In genomic region chr9:44233802-44234478, GRCm38 (mm10) we compare ENCODE assay signal across 8 mouse cellular contexts. TPM values are rescaled to one million over a fixed set of nuclear protein-coding genes. Genes with fewer than 3 reads are reported as not detected.
DNase-seq lines count a peak whose midpoint lies in the region; ATAC-seq and TF ChIP-seq lines count a peak whose summit lies in the region.

Cbl (minus strand) TSS chr9:44234049.

- H3K36me3 ChIP-seq in embryonic facial prominence, embryonic 15.5 days: no peaks in the 10 kb centered on the region
- no peaks in the 10 kb centered on the region for H3K36me3 ChIP-seq in limb, embryonic 14.5 days (ENCODE audit: control insufficient read depth, insufficient read depth, low read length)
- no peaks in the 10 kb centered on the region for H3K36me3 ChIP-seq in midbrain, postnatal 0 days (ENCODE audit: insufficient read depth, low read length)

- H3K27me3 ChIP-seq in embryonic facial prominence, embryonic 15.5 days: no peaks in the 10 kb centered on the region
- no peaks in the 10 kb centered on the region for H3K27me3 ChIP-seq in limb, embryonic 14.5 days (ENCODE audit: control insufficient read depth, insufficient read depth, low read length)
- no peaks in the 10 kb centered on the region for H3K27me3 ChIP-seq in midbrain, postnatal 0 days (ENCODE audit: insufficient read depth, low read length)

- under 1% methylated on average over 76 of the region's 76 CpGs for WGBS in bone marrow, adult 2 months
- under 1% methylated on average over 71 of the region's 76 CpGs for WGBS in embryonic facial prominence, embryonic 15.5 days
- WGBS in limb, embryonic 14.5 days: 0% methylated on average over 45 of the region's 76 CpGs
- under 1% methylated on average over 66 of the region's 76 CpGs for WGBS in midbrain, postnatal 0 days

- no peaks in the 10 kb centered on the region for H3K9me3 ChIP-seq in embryonic facial prominence, embryonic 15.5 days (replicated peaks)
- H3K9me3 ChIP-seq in limb, embryonic 14.5 days (ENCODE audit: control insufficient read depth, low read length): no peaks in the 10 kb centered on the region
- H3K9me3 ChIP-seq in midbrain, postnatal 0 days (ENCODE audit: low read length): no peaks in the 10 kb centered on the region

- DNase-seq in 416B (ENCODE audit: low read depth): peak; percentile 97
- peak; percentile 99 for DNase-seq in heart, adult 8-10 months (ENCODE audit: low spot score)
- DNase-seq in kidney, adult 9 months: peak; percentile 99
- peak; percentile 97 for DNase-seq in limb, embryonic 14.5 days (ENCODE audit: low spot score)
- peak; percentile 98 for DNase-seq in midbrain, postnatal 0 days (ENCODE audit: low spot score)
- peak; percentile 96 to 99 for DNase-seq in spleen, postnatal 14 days (ENCODE audit: low spot score in 2 of 2)

- H3K4me2 ChIP-seq in embryonic facial prominence, embryonic 15.5 days (replicated peaks): peak within 1 kb of the TSS; percentile 64
- peak within 1 kb of the TSS; percentile 56 for H3K4me2 ChIP-seq in limb, embryonic 14.5 days (replicated peaks; ENCODE audit: low read depth, low read length, severe bottlenecking)
- peak within 1 kb of the TSS; percentile 83 for H3K4me2 ChIP-seq in midbrain, postnatal 0 days (ENCODE audit: low read depth, low read length, poor library complexity, severe bottlenecking)

- peak; percentile 95 for ATAC-seq in embryonic facial prominence, embryonic 15.5 days (ENCODE audit: insufficient number of reproducible peaks, low FRiP score, low TSS enrichment, low read depth)
- ATAC-seq in limb, embryonic 14.5 days (ENCODE audit: low FRiP score, low read depth): peak; percentile 94
- peak; percentile 96 for ATAC-seq in midbrain, postnatal 0 days (ENCODE audit: low FRiP score)

- peak within 1 kb of the TSS; percentile 80 for H3K9ac ChIP-seq in embryonic facial prominence, embryonic 15.5 days
- H3K9ac ChIP-seq in limb, embryonic 14.5 days (ENCODE audit: low read depth, low read length, severe bottlenecking): peak within 1 kb of the TSS; percentile 78
- peak within 1 kb of the TSS; percentile 84 for H3K9ac ChIP-seq in midbrain, postnatal 0 days (replicated peaks; ENCODE audit: low read length, poor library complexity, severe bottlenecking)

- TF ChIP-seq CTCF in bone marrow, adult 2 months (IDR thresholded peaks at IDR 0.05; ENCODE audit: control insufficient read depth, insufficient read depth, low read length): peak; percentile 95
- TF ChIP-seq CTCF in midbrain, postnatal 0 days (IDR thresholded peaks at IDR 0.05): peak; percentile 99

- H3K27ac ChIP-seq in bone marrow, adult 2 months (ENCODE audit: control insufficient read depth, insufficient read depth, low read depth, low read length, poor library complexity): peak within 1 kb of the TSS; percentile 95
- H3K27ac ChIP-seq in embryonic facial prominence, embryonic 15.5 days (replicated peaks): peak within 1 kb of the TSS; percentile 96
- peak within 1 kb of the TSS; percentile 89 for H3K27ac ChIP-seq in limb, embryonic 14.5 days (replicated peaks; ENCODE audit: low read depth, low read length)
- peak within 1 kb of the TSS; percentile 90 for H3K27ac ChIP-seq in midbrain, postnatal 0 days (ENCODE audit: low read depth, low read length)

- peak within 1 kb of the TSS; percentile 99 for H3K4me3 ChIP-seq in bone marrow, adult 2 months (replicated peaks; ENCODE audit: control insufficient read depth, low read depth, low read length)
- H3K4me3 ChIP-seq in embryonic facial prominence, embryonic 15.5 days (replicated peaks): peak within 1 kb of the TSS; percentile 93
- H3K4me3 ChIP-seq in limb, embryonic 14.5 days (replicated peaks; ENCODE audit: low read length): peak within 1 kb of the TSS; percentile 73
- peak within 1 kb of the TSS; percentile 81 for H3K4me3 ChIP-seq in midbrain, postnatal 0 days (ENCODE audit: low read depth, low read length)

- H3K4me1 ChIP-seq in bone marrow, adult 2 months (ENCODE audit: control insufficient read depth, insufficient read depth, low read length): peaks cover 5% of the 10 kb centered on the region; the same call in 1 of the 2 replicates
- peaks cover 25% of the 10 kb centered on the region for H3K4me1 ChIP-seq in embryonic facial prominence, embryonic 15.5 days
- peaks cover 9% of the 10 kb centered on the region for H3K4me1 ChIP-seq in limb, embryonic 14.5 days (ENCODE audit: control insufficient read depth, insufficient read depth, low read length)
- no peaks in the 10 kb centered on the region; the same call in 1 of the 2 replicates for H3K4me1 ChIP-seq in midbrain, postnatal 0 days (ENCODE audit: insufficient read depth, low read length)

- TF ChIP-seq POLR2A in bone marrow, adult 2 months (IDR thresholded peaks at IDR 0.05; ENCODE audit: borderline replicate concordance, control insufficient read depth, low read depth, low read length): peak; percentile 47
- TF ChIP-seq POLR2A in limb, embryonic 14.5 days (IDR thresholded peaks at IDR 0.05; ENCODE audit: borderline replicate concordance, extremely low read depth, insufficient read depth, insufficient read length): peak; percentile 93; the same call in 1 of the 2 replicates

RNA-seq across cellular contexts. Expression of gene Cbl, which starts in this region (rescaled TPM):
- polyA plus RNA-seq in bone marrow, adult 2 months (2011; ENCODE audit: insufficient read depth, insufficient read length, low replicate concordance, missing spikeins): 24.3 and 50.5 TPM in 2 replicates
- polyA plus RNA-seq in embryonic facial prominence, embryonic 15.5 days (2015; fragmentation: Nextera tagmentation; extraction: Ambion mirVana): 16.1 and 17.7 TPM in 2 replicates
- total RNA-seq in heart, adult 8-10 months (2022): 10 to 100 TPM; 14.8 to 18.9 (median 17.4) TPM
- polyA plus RNA-seq in limb, embryonic 14.5 days (2012; rRNA removed): 18.3 and 21.0 TPM in 2 replicates
- 15.6 and 16.8 TPM in 2 replicates for polyA plus RNA-seq in limb, embryonic 14.5 days (2014; fragmentation: Nextera tagmentation; extraction: Ambion mirVana)
- 32.1 and 43.9 TPM in 2 replicates for total RNA-seq in midbrain, postnatal 0 days (2014; rRNA removed)
- polyA plus RNA-seq in midbrain, postnatal 0 days (2015; fragmentation: Nextera tagmentation; extraction: Ambion mirVana): 14.7 and 17.3 TPM in 2 replicates

Comparison
In these comparisons a context has a peak if more than half of its experiments do, and no peak if none do; other contexts are left out.
1. Peak in every context shown above with its lines: DNase-seq, ATAC-seq, H3K4me3 ChIP-seq and H3K27ac ChIP-seq.